Mouse (Mus musculus) ES-E14 (cell line): ENCODE measurements at regions not wholly inside any gene's neighbourhood (a gene's known extent, or its start where the extent isn't known, plus 50 kb on each side); places are given as distances from the start of the nearest gene placed in this dataset.

Experiments used
- CHD2 ChIP-seq: IDR thresholded peaks from 2 replicates; pipeline ENCODE4 v1.6.1; 2014; ENCODE audit warnings: mild to moderate bottlenecking, low read depth, low read length, inconsistent platforms
- MAFK ChIP-seq: IDR thresholded peaks from 2 replicates; pipeline ENCODE4 v1.6.1; 2014; ENCODE audit warnings: mild to moderate bottlenecking, low read depth, low read length, inconsistent platforms; ENCODE audit not compliant: insufficient read depth
- ZC3H11A ChIP-seq: IDR thresholded peaks from 2 replicates; pipeline ENCODE4 v1.6.1; 2012; ENCODE audit warnings: low read depth, mild to moderate bottlenecking, inconsistent platforms, low read length, borderline replicate concordance
- ZNF384 ChIP-seq: IDR thresholded peaks from 2 replicates; pipeline ENCODE4 v1.6.1; 2012; ENCODE audit warnings: low read depth, low read length, inconsistent platforms

DNA sequence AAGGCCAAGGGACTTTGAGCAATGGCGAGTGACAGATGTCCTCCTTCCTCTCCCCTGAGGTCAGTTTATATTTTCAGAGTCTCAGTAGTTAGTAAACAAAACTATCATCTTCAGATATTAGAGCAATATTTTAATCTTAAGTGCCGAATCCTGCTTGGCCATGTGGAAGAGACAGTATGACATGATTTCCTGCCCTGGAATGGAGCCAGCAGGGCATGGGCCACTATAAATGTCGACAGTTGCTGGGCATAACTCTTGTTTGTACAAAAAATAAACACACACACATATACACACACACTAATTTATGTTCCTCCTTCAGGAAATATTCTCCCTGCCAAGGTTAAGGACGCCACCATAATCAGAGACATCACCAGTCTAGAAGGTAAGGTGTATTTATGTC is 169.6 kb downstream of the Etnk1 start:
- no peak for TF ChIP-seq ZNF384
- TF ChIP-seq CHD2: no peak
- no peak for TF ChIP-seq ZC3H11A
- TF ChIP-seq MAFK: no peak
